Mouse (Mus musculus): ENCODE results near the gene Obscn. TPM values are rescaled to one million over a fixed set of nuclear protein-coding genes. Genes with fewer than 3 reads are reported as not detected.

Obscn gene
- 0.32 and 0.42 TPM in 2 replicates for polyA plus RNA-seq (2015; fragmentation: Nextera tagmentation; extraction: Ambion mirVana)

DNA sequence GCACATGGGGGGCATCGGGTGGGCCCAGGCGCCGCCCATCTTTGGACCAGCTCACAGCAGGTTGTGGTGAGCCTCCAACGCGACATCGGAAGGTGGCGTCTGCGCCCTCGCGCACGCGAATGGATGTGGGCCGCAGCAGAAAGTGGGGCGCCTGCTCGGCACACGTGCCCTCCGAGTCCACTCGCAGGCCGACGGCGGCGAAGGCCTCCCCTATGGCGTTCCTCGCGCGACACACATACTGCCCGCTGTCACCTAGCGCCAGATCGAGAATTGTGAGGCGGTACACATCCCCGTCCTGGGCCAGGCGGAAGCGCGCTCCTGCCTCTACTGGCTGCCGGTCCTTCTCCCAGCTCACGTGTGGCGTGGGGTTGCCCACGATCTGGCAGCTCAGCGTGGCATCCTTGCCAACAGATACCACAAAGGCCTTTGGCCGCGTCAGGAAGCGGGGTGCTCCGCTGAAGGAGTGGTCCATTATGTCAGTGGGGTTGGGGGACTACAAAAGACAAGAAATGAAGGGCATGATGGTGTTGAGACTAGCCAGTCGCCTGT, at the start of gene Obscn:
Obscn (minus strand) TSS at position 499 of the 549 bp plus-strand sequence.
- peak within 1 kb of the TSS; percentile 32; the same call in 1 of the 2 replicates for H3K9ac ChIP-seq
- H3K4me1 ChIP-seq: peaks cover 13% of the 10 kb centered on the region
- H3K36me3 ChIP-seq: no peaks in the 10 kb centered on the region
- peaks cover 82% of the 10 kb centered on the region for H3K27me3 ChIP-seq
- no peak within 1 kb of the TSS for H3K27ac ChIP-seq
- no peaks in the 10 kb centered on the region for H3K9me3 ChIP-seq
- peak within 1 kb of the TSS; percentile 49 for H3K4me2 ChIP-seq
- WGBS: 18% methylated on average over 44 of the region's 44 CpGs
- peak within 1 kb of the TSS; percentile 27 for H3K4me3 ChIP-seq
- no peak for ATAC-seq (ENCODE audit: insufficient number of reproducible peaks, insufficient read depth, low FRiP score, low TSS enrichment, low read depth)

- H3K4me3 ChIP-seq: no peak overlapping the region
These were observed 49.3 kb upstream of the Obscn start for GRCm38 (mm10) chr11:59185490-59185889.

GRCm38 (mm10) chr11:59183821-59184220, 47.6 kb upstream of the Obscn start:
- ATAC-seq (ENCODE audit: insufficient number of reproducible peaks, insufficient read depth, low FRiP score, low TSS enrichment, low read depth): no peak
- H3K9ac ChIP-seq: no peak overlapping the region
- H3K4me1 ChIP-seq: 0 out of 2 replicates have a peak, but pooled peaks cover 3% of the 10 kb centered on the region
- no peak overlapping the region for H3K4me2 ChIP-seq
- H3K27me3 ChIP-seq: peaks cover 16% of the 10 kb centered on the region
- H3K4me3 ChIP-seq: no peak overlapping the region
- peaks cover 48% of the 10 kb centered on the region for H3K36me3 ChIP-seq
- 43% methylated on average over 3 of the region's 3 CpGs for WGBS
- no peak overlapping the region for H3K27ac ChIP-seq
- no peaks in the 10 kb centered on the region for H3K9me3 ChIP-seq

More at GRCm38 (mm10) chr11:59185490-59185889, 49.3 kb upstream of the Obscn start:
- Histone ChIP-seq H3K4me1 (peaks cover 11% of the 10 kb centered on the region), H3K4me2 (no peak overlapping the region), H3K27ac (no peak overlapping the region), H3K36me3 (peaks cover 48% of the 10 kb centered on the region), H3K9me3 (no peaks in the 10 kb centered on the region), H3K27me3 (no peaks in the 10 kb centered on the region; the same call in 1 of the 2 replicates), H3K9ac (no peak overlapping the region)
- no peak for ATAC-seq (ENCODE audit: insufficient number of reproducible peaks, insufficient read depth, low FRiP score, low TSS enrichment, low read depth)
- WGBS: 72% methylated on average over 5 of the region's 5 CpGs

GRCm38 (mm10) chr11:59182864-59183331, 46.7 kb upstream of the Obscn start, which contains the start of gene Gjc2:
Gene Gjc2, minus strand, starts transcription at chr11:59183213.
- Histone ChIP-seq H3K36me3 (peaks cover 48% of the 10 kb centered on the region), H3K4me2 (no peak within 1 kb of the TSS), H3K9ac (no peak within 1 kb of the TSS), H3K27me3 (peaks cover 25% of the 10 kb centered on the region), H3K4me3 (no peak within 1 kb of the TSS), H3K4me1 (no peaks in the 10 kb centered on the region), H3K27ac (no peak within 1 kb of the TSS), H3K9me3 (no peaks in the 10 kb centered on the region)
- no peak for ATAC-seq (ENCODE audit: insufficient number of reproducible peaks, insufficient read depth, low FRiP score, low TSS enrichment, low read depth)
- 46% methylated on average over 3 of the region's 3 CpGs for WGBS

DNA sequence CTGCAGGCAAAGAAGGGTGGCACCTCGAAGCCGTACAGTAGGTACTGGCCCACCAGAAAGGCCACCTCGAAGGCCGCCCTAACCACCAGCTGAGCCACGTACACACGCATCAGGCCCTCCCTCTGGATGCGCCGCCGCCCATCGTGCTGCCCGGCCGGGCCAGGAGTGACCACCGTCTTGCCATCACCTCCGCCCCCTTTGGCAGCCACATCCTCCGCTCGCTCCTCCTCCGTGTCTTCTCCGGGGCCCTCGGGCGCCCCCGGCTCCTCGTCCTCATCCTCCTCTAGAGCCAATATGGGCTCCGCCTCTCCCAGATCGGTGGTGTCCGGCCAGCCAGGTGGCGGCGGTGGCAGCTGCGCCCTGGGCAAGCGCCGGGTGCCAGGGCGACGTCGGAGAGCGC, 40.7 kb upstream of the Obscn start:
- Histone ChIP-seq H3K9ac (no peak overlapping the region), H3K27me3 (peaks cover 85% of the 10 kb centered on the region), H3K4me3 (peak overlapping the region; percentile 28), H3K4me1 (peaks cover 9% of the 10 kb centered on the region), H3K27ac (no peak overlapping the region), H3K9me3 (no peaks in the 10 kb centered on the region), H3K4me2 (peak overlapping the region; percentile 50), H3K36me3 (no peaks in the 10 kb centered on the region)
- WGBS: 6% methylated on average over 34 of the region's 34 CpGs
- no peak for ATAC-seq (ENCODE audit: insufficient number of reproducible peaks, insufficient read depth, low FRiP score, low TSS enrichment, low read depth)

DNA sequence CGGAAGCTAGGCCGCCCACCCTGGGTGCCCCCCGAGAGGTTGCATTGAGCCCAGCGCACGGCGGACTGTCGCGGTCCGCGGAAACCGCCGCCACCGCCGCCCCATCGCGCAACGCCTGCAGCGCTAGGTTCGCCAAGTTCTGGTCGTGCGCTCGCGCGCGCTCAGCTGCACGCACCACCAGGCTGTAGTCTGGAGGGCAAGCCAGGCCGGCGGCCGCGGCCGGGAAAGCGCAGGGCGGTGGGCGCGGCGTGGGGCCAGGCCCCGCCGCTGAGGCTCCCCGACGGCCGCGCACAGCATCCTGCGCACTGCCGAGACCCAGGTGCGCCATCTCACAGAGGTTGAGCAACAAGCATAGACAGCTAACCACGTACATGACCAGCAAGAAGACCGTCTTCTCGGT, 40.3 kb upstream of the Obscn start:
- Histone ChIP-seq H3K4me3 (peak overlapping the region; percentile 28), H3K4me2 (peak overlapping the region; percentile 50), H3K36me3 (no peaks in the 10 kb centered on the region), H3K9me3 (no peaks in the 10 kb centered on the region), H3K27ac (no peak overlapping the region), H3K9ac (peak overlapping the region; percentile 49; the same call in 1 of the 2 replicates), H3K27me3 (peaks cover 88% of the 10 kb centered on the region), H3K4me1 (peaks cover 9% of the 10 kb centered on the region)
- no peak for ATAC-seq (ENCODE audit: insufficient number of reproducible peaks, insufficient read depth, low FRiP score, low TSS enrichment, low read depth)
- 4% methylated on average over 48 of the region's 48 CpGs for WGBS

DNA sequence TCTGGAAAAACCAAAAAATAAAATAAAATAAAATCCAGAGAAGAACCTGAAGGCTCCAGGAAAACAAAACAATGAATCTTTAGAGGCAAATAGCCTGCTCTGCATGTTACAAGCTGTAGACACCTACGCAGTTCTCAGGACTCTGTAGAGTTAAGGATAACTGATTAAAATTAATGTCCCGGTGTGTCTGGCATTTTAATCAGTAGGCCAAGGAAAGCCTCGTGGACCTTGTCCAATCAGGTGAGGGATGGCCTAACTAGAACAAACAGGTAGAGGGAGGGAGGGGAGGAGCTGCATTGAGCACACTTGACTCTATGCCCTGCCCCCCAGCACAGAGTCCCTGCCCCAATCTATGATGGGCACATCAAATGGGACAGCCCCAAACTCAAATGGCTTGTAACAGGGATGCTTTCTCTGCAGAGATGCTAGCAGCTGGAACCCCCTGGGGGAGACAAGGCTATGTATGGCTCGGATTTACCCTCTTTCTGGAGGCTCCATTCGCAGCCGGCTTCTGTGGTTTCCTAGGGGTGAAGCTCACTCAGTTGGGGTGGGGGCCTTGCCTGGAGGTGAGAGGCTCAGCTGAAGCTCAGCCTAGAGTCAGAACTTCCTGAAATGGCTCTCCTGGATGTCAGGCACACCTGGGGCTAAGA, 38.1 kb upstream of the Obscn start:
- no peak for ATAC-seq (ENCODE audit: insufficient number of reproducible peaks, insufficient read depth, low FRiP score, low TSS enrichment, low read depth)
- Histone ChIP-seq H3K9ac (no peak overlapping the region), H3K4me2 (no peak overlapping the region), H3K27me3 (peaks cover 79% of the 10 kb centered on the region), H3K9me3 (no peaks in the 10 kb centered on the region), H3K27ac (no peak overlapping the region), H3K36me3 (no peaks in the 10 kb centered on the region), H3K4me1 (peaks cover 9% of the 10 kb centered on the region), H3K4me3 (no peak overlapping the region)
- WGBS: 50% methylated on average over 6 of the region's 6 CpGs

GRCm38 (mm10) chr11:59170549-59170948, 34.3 kb upstream of the Obscn start:
- Histone ChIP-seq H3K9ac (no peak overlapping the region), H3K27me3 (peaks cover 42% of the 10 kb centered on the region), H3K9me3 (no peaks in the 10 kb centered on the region), H3K4me1 (no peaks in the 10 kb centered on the region), H3K36me3 (no peaks in the 10 kb centered on the region), H3K4me2 (no peak overlapping the region), H3K4me3 (no peak overlapping the region), H3K27ac (no peak overlapping the region)
- 71% methylated on average over 4 of the region's 4 CpGs for WGBS
- no peak for ATAC-seq (ENCODE audit: insufficient number of reproducible peaks, insufficient read depth, low FRiP score, low TSS enrichment, low read depth)

GRCm38 (mm10) chr11:59169807-59170206, 33.6 kb upstream of the Obscn start:
- H3K9me3 ChIP-seq: no peaks in the 10 kb centered on the region
- H3K36me3 ChIP-seq: no peaks in the 10 kb centered on the region
- 48% methylated on average over 3 of the region's 3 CpGs for WGBS
- H3K27ac ChIP-seq: no peak overlapping the region
- H3K4me3 ChIP-seq: no peak overlapping the region
- no peaks in the 10 kb centered on the region for H3K4me1 ChIP-seq
- peaks cover 34% of the 10 kb centered on the region for H3K27me3 ChIP-seq
- no peak overlapping the region for H3K4me2 ChIP-seq
- no peak for ATAC-seq (ENCODE audit: insufficient number of reproducible peaks, insufficient read depth, low FRiP score, low TSS enrichment, low read depth)
- H3K9ac ChIP-seq: no peak overlapping the region

DNA sequence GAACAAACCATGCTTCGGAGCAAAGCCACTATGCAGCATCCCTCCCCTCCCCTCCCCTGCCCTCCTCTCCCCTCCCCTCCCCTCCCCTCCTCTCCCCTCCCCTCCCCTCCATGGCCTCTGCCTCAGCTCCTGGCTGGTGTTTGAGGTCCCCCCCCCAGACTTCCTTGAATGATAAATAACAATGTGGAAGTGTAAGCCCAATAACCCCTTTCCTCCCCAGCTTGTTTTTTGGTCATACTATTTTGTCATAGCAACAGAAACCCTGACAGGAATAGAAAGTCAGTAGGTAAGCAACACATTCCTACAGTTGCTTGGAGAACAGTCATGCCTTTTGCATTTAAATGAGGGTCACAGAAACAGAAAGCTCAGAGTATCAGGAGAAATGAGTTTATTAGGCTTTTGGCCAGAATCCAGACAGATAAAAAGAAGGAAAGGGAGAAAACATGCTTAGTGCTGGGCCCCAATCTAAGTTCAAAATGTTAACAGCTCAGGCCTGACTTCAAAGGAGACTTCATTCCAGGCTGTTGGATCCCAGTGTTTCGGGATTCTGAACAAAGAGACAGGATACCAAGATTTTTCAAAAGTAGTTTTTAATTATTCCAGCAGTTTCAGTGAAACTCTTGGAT, 29.5 kb upstream of the Obscn start:
- no peak overlapping the region for H3K9ac ChIP-seq
- H3K4me1 ChIP-seq: peaks cover 15% of the 10 kb centered on the region
- H3K27ac ChIP-seq: no peak overlapping the region
- 75% methylated on average over 2 of the region's 2 CpGs for WGBS
- H3K4me2 ChIP-seq: no peak overlapping the region
- no peaks in the 10 kb centered on the region for H3K36me3 ChIP-seq
- H3K27me3 ChIP-seq: no peaks in the 10 kb centered on the region
- no peaks in the 10 kb centered on the region for H3K9me3 ChIP-seq
- no peak overlapping the region for H3K4me3 ChIP-seq
- no peak for ATAC-seq (ENCODE audit: insufficient number of reproducible peaks, insufficient read depth, low FRiP score, low TSS enrichment, low read depth)

GRCm38 (mm10) chr11:59164384-59164783, 28.2 kb upstream of the Obscn start:
- H3K4me2 ChIP-seq: peak overlapping the region; percentile 69; the same call in 1 of the 2 replicates
- WGBS: 86% methylated on average over 9 of the region's 9 CpGs
- H3K4me3 ChIP-seq: peak overlapping the region; percentile 77

More at GRCm38 (mm10) chr11:59164384-59164783, 28.2 kb upstream of the Obscn start:
- no peak overlapping the region for H3K9ac ChIP-seq
- peaks cover 15% of the 10 kb centered on the region for H3K4me1 ChIP-seq
- no peak for ATAC-seq (ENCODE audit: insufficient number of reproducible peaks, insufficient read depth, low FRiP score, low TSS enrichment, low read depth)
- peak overlapping the region; percentile 99; the same call in 1 of the 2 replicates for H3K27ac ChIP-seq
- H3K9me3 ChIP-seq: no peaks in the 10 kb centered on the region
- H3K36me3 ChIP-seq: no peaks in the 10 kb centered on the region
- H3K27me3 ChIP-seq: no peaks in the 10 kb centered on the region
